7 mouse cellular contexts compared by ENCODE assay signal in the genomic region with DNA sequence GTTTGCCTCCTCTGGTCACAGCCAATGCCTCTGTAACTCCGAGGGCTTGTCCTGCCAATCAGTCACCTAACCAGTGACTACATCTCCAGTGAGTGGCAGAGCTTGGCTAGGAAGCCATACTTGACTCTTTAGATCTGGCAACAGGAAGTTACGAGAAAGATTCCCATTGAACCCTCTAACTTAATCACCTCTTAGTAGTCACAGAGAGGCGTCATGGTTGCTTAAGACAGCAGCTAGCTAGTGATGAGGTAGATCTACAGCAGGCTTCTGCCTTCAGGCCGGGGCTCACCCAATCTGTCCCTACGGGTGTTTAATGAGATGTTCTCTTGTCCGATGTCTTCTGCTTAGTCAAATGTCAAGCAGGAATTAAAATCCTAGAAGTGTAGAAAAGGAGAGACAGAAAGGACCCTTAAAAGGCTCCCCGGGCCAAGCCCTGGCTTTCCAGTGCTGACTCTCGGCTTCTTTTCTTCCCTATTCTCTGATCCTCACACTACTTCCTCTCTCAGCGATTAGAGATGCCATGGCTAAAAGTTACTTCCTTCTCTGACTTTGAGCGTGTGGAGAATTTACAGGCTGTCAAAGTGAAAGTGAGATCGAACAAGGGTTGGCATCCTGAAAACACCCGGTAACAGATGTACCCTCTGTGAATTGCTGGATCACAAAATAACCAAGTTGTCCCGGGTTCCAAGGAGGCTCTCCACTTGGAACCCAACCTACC. TPM values are rescaled to one million over a fixed set of nuclear protein-coding genes. Genes with fewer than 3 reads are reported as not detected.
DNase-seq lines count a peak whose midpoint lies in the region; ATAC-seq and TF ChIP-seq lines count a peak whose summit lies in the region.

No protein-coding gene starts in this region.

- H3K27ac ChIP-seq in cortical plate, adult 2 months (ENCODE audit: insufficient read depth, low read length), result no peak overlapping the region
- no peak overlapping the region for H3K27ac ChIP-seq in neural tube, embryonic 14.5 days (ENCODE audit: low read depth, low read length)

- peaks cover 21% of the 10 kb centered on the region for H3K27me3 ChIP-seq in neural tube, embryonic 14.5 days (ENCODE audit: control insufficient read depth, insufficient read depth, low read length)

- no peak for TF ChIP-seq CTCF in lung, adult 2 months (IDR thresholded peaks at IDR 0.05; ENCODE audit: insufficient read depth, low read length)
- no peak for TF ChIP-seq CTCF in cortical plate, adult 2 months (IDR thresholded peaks at IDR 0.05; ENCODE audit: extremely low read depth, insufficient read depth, low read length)

- no peak for DNase-seq in lung, adult 2 months
- no peak for DNase-seq in lung, postnatal 10 days
- peak; percentile 77 for DNase-seq in induced T-regulatory cell, adult 2 months (ENCODE audit: low read depth)
- no peak for DNase-seq in spleen, postnatal 14 days (ENCODE audit: low spot score in 2 of 2)
- DNase-seq in embryo, embryonic 10 days (ENCODE audit: low spot score), result no peak

- WGBS in lung, adult 2 months, result 68% methylated on average over 13 of the region's 13 CpGs
- 78% methylated on average over 13 of the region's 13 CpGs for WGBS in neural tube, embryonic 14.5 days

- no peaks in the 10 kb centered on the region for H3K36me3 ChIP-seq in neural tube, embryonic 14.5 days (ENCODE audit: control insufficient read depth, insufficient read depth, low read length)

- H3K4me1 ChIP-seq in lung, adult 2 months (ENCODE audit: control insufficient read depth, insufficient read depth, low read length), result no peaks in the 10 kb centered on the region
- H3K4me1 ChIP-seq in cortical plate, adult 2 months (ENCODE audit: control insufficient read depth, insufficient read depth, low read length), result no peaks in the 10 kb centered on the region
- H3K4me1 ChIP-seq in neural tube, embryonic 14.5 days (ENCODE audit: control insufficient read depth, insufficient read depth, low read length), result peaks cover 4% of the 10 kb centered on the region

- peak overlapping the region; percentile 32 for H3K4me3 ChIP-seq in lung, adult 2 months (replicated peaks; ENCODE audit: extremely low read depth, low read depth, low read length)
- H3K4me3 ChIP-seq in cortical plate, adult 2 months (ENCODE audit: insufficient read depth, low read length), result peak overlapping the region; percentile 87
- H3K4me3 ChIP-seq in neural tube, embryonic 14.5 days (ENCODE audit: low read depth, low read length), result no peak overlapping the region

- no peak overlapping the region for H3K9ac ChIP-seq in neural tube, embryonic 14.5 days (replicated peaks; ENCODE audit: low read depth, low read length)

- no peak for ATAC-seq in neural tube, embryonic 14.5 days (ENCODE audit: low read depth)

- no peak for TF ChIP-seq POLR2A in lung, adult 2 months (IDR thresholded peaks at IDR 0.05; ENCODE audit: borderline replicate concordance, extremely low read depth, low read depth, low read length)
- TF ChIP-seq POLR2A in cortical plate, adult 2 months (IDR thresholded peaks at IDR 0.05; ENCODE audit: extremely low read depth, insufficient read depth, low read length), result no peak

- H3K9me3 ChIP-seq in neural tube, embryonic 14.5 days (ENCODE audit: control insufficient read depth, low read length), result no peaks in the 10 kb centered on the region

- H3K4me2 ChIP-seq in neural tube, embryonic 14.5 days (ENCODE audit: low read depth, low read length), result peak overlapping the region; percentile 98; the same call in 1 of the 2 replicates

RNA-seq across cellular contexts. Expression of gene N4bp2l1, which starts 4.6 kb away (rescaled TPM):
- 11.6 and 14.9 TPM in 2 replicates for polyA plus RNA-seq in lung, adult 2 months (2012; rRNA removed)
- polyA plus RNA-seq in cortical plate, adult 2 months (2012; rRNA removed), result 57.1 and 62.5 TPM in 2 replicates
- polyA plus RNA-seq in neural tube, embryonic 14.5 days (2014; fragmentation: Nextera tagmentation; extraction: Ambion mirVana), result 14.5 and 19.8 TPM in 2 replicates
